Mouse (Mus musculus) layer of hippocampus, postnatal 10 days (tissue): ENCODE measurements around the gene 1110008L16Rik. TPM values are rescaled to one million over a fixed set of nuclear protein-coding genes. Genes with fewer than 3 reads are reported as not detected.
"Not testable (repeated sequence)": the region's sequence is repeated elsewhere in the genome, so short reads cannot be mapped to it uniquely, and the experiment has no call there.

Experiments
- DNase-seq, 2 experiments: peaks; one replicate each; pipeline ENCODE4 v3.0.0; 2021; ENCODE audit warnings: low spot score in 2 of 2
- total RNA-seq, 2 experiments: library from RNA; stranded (reverse); gene quantifications; 2 replicates each; pipeline ENCODE4 v1.2.3; 2021

The 1110008L16Rik gene
- total RNA-seq, 2 experiments from 2014 or later: 7.6 to 8.8 TPM

- DNase-seq: no peak
Observed at GRCm38 (mm10) chr12:55392120-55392519, 92.7 kb downstream of the 1110008L16Rik start.

- no peak for DNase-seq
Observed at GRCm38 (mm10) chr12:55392733-55393577, 93.6 kb downstream of the 1110008L16Rik start.

GRCm38 (mm10) chr12:55395601-55396000, 96.2 kb downstream of the 1110008L16Rik start:
- DNase-seq: not testable (repeated sequence)

- no peak for DNase-seq
Observed at GRCm38 (mm10) chr12:55396536-55396935, 97.2 kb downstream of the 1110008L16Rik start.

- DNase-seq: no peak
Observed at GRCm38 (mm10) chr12:55397544-55398239, 98.3 kb downstream of the 1110008L16Rik start.

- DNase-seq: peak; percentile 85 to 89
Observed at GRCm38 (mm10) chr12:55398240-55399127, 99.1 kb downstream of the 1110008L16Rik start.

GRCm38 (mm10) chr12:55399128-55399677, 99.8 kb downstream of the 1110008L16Rik start:
- DNase-seq: no peak

- DNase-seq: no peak
Observed at GRCm38 (mm10) chr12:55407888-55408287, 108.5 kb downstream of the 1110008L16Rik start.

- DNase-seq: no peak
Observed at GRCm38 (mm10) chr12:55415255-55415654, 115.9 kb downstream of the 1110008L16Rik start.

GRCm38 (mm10) chr12:55415762-55416161, 116.4 kb downstream of the 1110008L16Rik start:
- no peak for DNase-seq

- no peak for DNase-seq
Observed at GRCm38 (mm10) chr12:55420220-55420619, 120.8 kb downstream of the 1110008L16Rik start.

- DNase-seq: no peak
Observed at GRCm38 (mm10) chr12:55422057-55422456, 122.7 kb downstream of the 1110008L16Rik start.

- no peak for DNase-seq
Observed at GRCm38 (mm10) chr12:55426300-55426699, 126.9 kb downstream of the 1110008L16Rik start.

GRCm38 (mm10) chr12:55429201-55429600, 129.8 kb downstream of the 1110008L16Rik start:
- DNase-seq: no peak

- no peak for DNase-seq
Observed at GRCm38 (mm10) chr12:55429956-55430355, 130.6 kb downstream of the 1110008L16Rik start.

Other genes with a start within 250 kb of the 1110008L16Rik start
- 10 to 100 TPM in 1 of 2 experiments, 1 to 10 TPM in 1; 8.5 to 10.6 TPM for gene 2700097O09Rik, start 219.5 kb upstream of the 1110008L16Rik start, total RNA-seq
- 100 to 1,000 TPM; 102 to 116 TPM for gene Srp54a, start 219.3 kb upstream of the 1110008L16Rik start, total RNA-seq
- gene Fam177a, start 175.1 kb upstream of the 1110008L16Rik start, total RNA-seq: 10 to 100 TPM; 26.7 to 36.8 TPM
- 10 to 100 TPM; 73.1 to 95.4 TPM for gene Srp54b, start 144.5 kb upstream of the 1110008L16Rik start, total RNA-seq
- gene 1700047I17Rik2, start 100.0 kb upstream of the 1110008L16Rik start, total RNA-seq: 10 to 100 TPM in 1 of 2 experiments, not detected in 1; 11.8 TPM
- 10 to 100 TPM; 35.2 to 41.0 TPM for gene Srp54c, start 69.4 kb upstream of the 1110008L16Rik start, total RNA-seq
- 10 to 100 TPM; 13.0 to 13.9 TPM for gene Ppp2r3c, start 3.4 kb downstream of the 1110008L16Rik start, total RNA-seq
- 100 to 1,000 TPM; 167 to 168 TPM for gene Psma6, start 84.6 kb downstream of the 1110008L16Rik start, total RNA-seq
- 10 to 100 TPM; 34.0 to 43.0 TPM for gene Nfkbia, start 193.1 kb downstream of the 1110008L16Rik start, total RNA-seq